Mouse (Mus musculus) brain, embryonic 14.5 days (tissue): Measurements from ENCODE around the gene Rnf19b.

ENCODE experiments used
- CTCF ChIP-seq: fragments of 200-500 bp; IDR thresholded peaks from 2 replicates; pipeline ENCODE4 v1.5.1; 2012; ENCODE audit warnings: inconsistent platforms, mild to moderate bottlenecking, moderate library complexity, borderline replicate concordance; ENCODE audit not compliant: insufficient read depth, insufficient read length; ENCODE audit errors: extremely low read depth
- POLR2A ChIP-seq: fragments of 200-500 bp; IDR thresholded peaks from 2 replicates; pipeline ENCODE4 v1.6.1; 2012; ENCODE audit warnings: mild to moderate bottlenecking, inconsistent platforms, borderline replicate concordance; ENCODE audit not compliant: poor library complexity, insufficient read depth, insufficient read length, severe bottlenecking; ENCODE audit errors: extremely low read depth

GRCm38 (mm10) chr4:129018788-129019435, 39.2 kb upstream of the Rnf19b start:
- TF ChIP-seq POLR2A (no peak), CTCF (no peak)
